Mouse (Mus musculus) ES-Bruce4 (cell line): ENCODE measurements at regions not wholly inside any gene's neighbourhood (a gene's known extent, or its start where the extent isn't known, plus 50 kb on each side); places are given as distances from the start of the nearest gene placed in this dataset.

ENCODE experiments used
- H3K27ac ChIP-seq: 2 replicates; pipeline ENCODE4 v1.5.1; 2012; ENCODE audit warnings: low read length, inconsistent platforms; ENCODE audit not compliant: insufficient read depth
- H3K27me3 ChIP-seq: 2 replicates; pipeline ENCODE4 v1.6.1; 2012; ENCODE audit warnings: mild to moderate bottlenecking, low read length, inconsistent platforms; ENCODE audit not compliant: control insufficient read depth, poor library complexity, insufficient read depth, severe bottlenecking
- H3K36me3 ChIP-seq: 2 replicates; pipeline ENCODE4 v1.6.1; 2012; ENCODE audit warnings: inconsistent platforms, mild to moderate bottlenecking, low read length, moderate library complexity; ENCODE audit not compliant: control insufficient read depth, poor library complexity, insufficient read depth, severe bottlenecking
- H3K4me1 ChIP-seq: one replicate; pipeline ENCODE4 v1.8.1; 2011; ENCODE audit warnings: low read length; ENCODE audit not compliant: control insufficient read depth, insufficient read depth
- H3K4me3 ChIP-seq: 2 replicates; pipeline ENCODE4 v1.5.1; 2011; ENCODE audit warnings: low read depth, mild to moderate bottlenecking, low read length
- H3K9ac ChIP-seq: 2 replicates; pipeline ENCODE4 v1.6.1; 2012; ENCODE audit warnings: low read depth, mild to moderate bottlenecking, inconsistent platforms; ENCODE audit not compliant: poor library complexity, severe bottlenecking
- H3K9me3 ChIP-seq: replicated peaks from 2 replicates; pipeline ENCODE4 v1.6.1; 2012; ENCODE audit warnings: mild to moderate bottlenecking, low read length, inconsistent platforms; ENCODE audit not compliant: control insufficient read depth, poor library complexity, insufficient read depth, severe bottlenecking
- CTCF ChIP-seq: IDR thresholded peaks from one replicate; pipeline ENCODE4 v1.8.1; 2011; ENCODE audit warnings: low read depth, low read length
- EP300 ChIP-seq: IDR thresholded peaks from 2 replicates; pipeline ENCODE4 v1.6.1; 2011; ENCODE audit warnings: low read depth, low read length; ENCODE audit not compliant: insufficient read depth
- POLR2A ChIP-seq: IDR thresholded peaks from one replicate; pipeline ENCODE4 v1.8.1; 2011; ENCODE audit warnings: low read length; ENCODE audit not compliant: insufficient read depth

DNA sequence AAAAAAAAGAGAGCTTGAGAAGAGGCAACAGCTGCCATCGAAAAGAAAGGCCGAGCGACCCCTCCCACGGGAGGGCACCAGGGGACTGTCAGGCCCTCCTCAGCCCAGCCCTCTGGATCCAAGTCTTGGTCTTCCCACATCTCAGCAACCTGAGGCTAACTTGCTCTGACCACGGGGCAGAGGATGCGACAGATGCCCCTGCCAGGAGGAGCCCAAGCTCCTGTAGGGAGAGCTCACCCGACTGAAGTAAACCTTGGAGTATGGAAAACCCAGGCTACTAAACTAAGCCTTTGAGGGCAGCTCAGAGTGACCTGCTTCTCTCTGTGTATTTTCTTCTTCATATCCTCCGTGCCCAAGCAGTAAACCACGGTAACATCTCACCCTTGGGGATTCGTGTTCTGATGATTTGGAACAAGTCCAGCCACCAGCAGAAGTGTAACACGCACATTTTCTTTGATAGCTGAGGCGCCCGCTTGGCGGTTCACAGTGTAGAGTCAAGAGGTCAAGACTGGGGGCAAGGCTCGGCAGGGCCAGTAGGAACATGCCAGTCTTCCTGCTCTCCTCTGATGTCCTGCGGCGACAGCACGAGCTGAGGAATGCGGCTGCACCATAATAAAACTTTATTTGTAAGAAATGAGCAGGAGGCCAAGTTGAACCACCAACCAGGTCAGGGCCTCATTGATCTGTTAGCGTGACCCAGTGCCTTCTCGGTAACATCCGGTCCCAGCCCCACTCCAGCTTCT, 59.0 kb upstream of the A530016L24Rik start:
- H3K27me3 ChIP-seq, result no peaks in the 10 kb centered on the region
- no peaks in the 10 kb centered on the region for H3K4me1 ChIP-seq
- H3K9ac ChIP-seq, result no peak overlapping the region
- TF ChIP-seq POLR2A (no peak), CTCF (no peak), EP300 (no peak)
- H3K36me3 ChIP-seq, result no peaks in the 10 kb centered on the region
- H3K4me3 ChIP-seq, result no peak overlapping the region
- no peak overlapping the region for H3K27ac ChIP-seq
- no peaks in the 10 kb centered on the region for H3K9me3 ChIP-seq

- H3K9ac ChIP-seq, result no peak overlapping the region
- H3K4me3 ChIP-seq, result no peak overlapping the region
- no peaks in the 10 kb centered on the region for H3K9me3 ChIP-seq
- no peaks in the 10 kb centered on the region for H3K4me1 ChIP-seq
- H3K27ac ChIP-seq, result no peak overlapping the region
- TF ChIP-seq POLR2A, result no peak
- TF ChIP-seq EP300, result no peak
- TF ChIP-seq CTCF, result no peak
- no peaks in the 10 kb centered on the region for H3K27me3 ChIP-seq
- H3K36me3 ChIP-seq, result no peaks in the 10 kb centered on the region
Measured at GRCm38 (mm10) chr12:112433315-112433714, 55.9 kb upstream of the A530016L24Rik start.

DNA sequence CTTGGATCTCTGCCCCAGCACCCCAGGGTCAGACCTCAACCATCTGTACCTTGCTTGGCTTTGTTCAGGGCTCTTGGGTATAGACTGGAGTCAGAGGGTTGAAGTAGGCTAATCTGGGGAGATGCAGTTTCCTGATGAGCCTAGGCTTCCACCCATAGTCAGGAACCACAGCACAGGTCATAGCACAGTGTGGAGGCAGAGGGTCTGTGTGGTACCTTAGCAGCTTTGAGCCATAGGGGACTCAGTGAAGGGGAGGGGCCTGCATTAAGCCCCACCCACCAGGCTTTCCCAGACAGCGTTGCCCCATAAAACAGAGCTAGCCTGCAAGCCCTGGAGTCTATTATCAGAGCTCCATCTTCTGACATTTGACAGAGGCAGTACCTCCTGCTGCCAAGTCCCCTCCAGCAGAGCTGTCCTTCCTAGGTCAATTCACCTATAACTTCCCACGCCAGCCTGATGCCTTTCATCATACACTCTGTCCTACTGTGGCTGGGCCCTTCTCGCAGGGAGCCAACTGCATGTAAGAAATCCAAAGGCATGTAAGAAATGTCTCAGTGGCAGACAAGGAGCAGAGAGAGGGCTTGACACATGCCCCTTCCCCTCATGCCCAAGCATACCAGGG, 54.5 kb upstream of the A530016L24Rik start:
- H3K36me3 ChIP-seq, result no peaks in the 10 kb centered on the region
- H3K9me3 ChIP-seq, result no peaks in the 10 kb centered on the region
- H3K4me1 ChIP-seq, result no peaks in the 10 kb centered on the region
- H3K27ac ChIP-seq, result no peak overlapping the region
- TF ChIP-seq CTCF, result no peak
- no peak overlapping the region for H3K4me3 ChIP-seq
- no peak overlapping the region for H3K9ac ChIP-seq
- no peaks in the 10 kb centered on the region for H3K27me3 ChIP-seq

GRCm38 (mm10) chr12:112435295-112436110, 53.7 kb upstream of the A530016L24Rik start:
- Histone ChIP-seq H3K27me3 (no peaks in the 10 kb centered on the region), H3K4me3 (no peak overlapping the region), H3K4me1 (no peaks in the 10 kb centered on the region), H3K36me3 (no peaks in the 10 kb centered on the region), H3K9me3 (no peaks in the 10 kb centered on the region), H3K27ac (no peak overlapping the region), H3K9ac (no peak overlapping the region)
- TF ChIP-seq POLR2A, result no peak
- no peak for TF ChIP-seq EP300
- no peak for TF ChIP-seq CTCF

- Histone ChIP-seq H3K9ac (no peak overlapping the region), H3K9me3 (no peaks in the 10 kb centered on the region), H3K36me3 (no peaks in the 10 kb centered on the region), H3K4me3 (no peak overlapping the region), H3K27me3 (no peaks in the 10 kb centered on the region), H3K4me1 (no peaks in the 10 kb centered on the region), H3K27ac (no peak overlapping the region)
- no peak for TF ChIP-seq POLR2A
- no peak for TF ChIP-seq CTCF
- TF ChIP-seq EP300, result no peak
Measured at GRCm38 (mm10) chr12:112437046-112437445, 52.2 kb upstream of the A530016L24Rik start.

DNA sequence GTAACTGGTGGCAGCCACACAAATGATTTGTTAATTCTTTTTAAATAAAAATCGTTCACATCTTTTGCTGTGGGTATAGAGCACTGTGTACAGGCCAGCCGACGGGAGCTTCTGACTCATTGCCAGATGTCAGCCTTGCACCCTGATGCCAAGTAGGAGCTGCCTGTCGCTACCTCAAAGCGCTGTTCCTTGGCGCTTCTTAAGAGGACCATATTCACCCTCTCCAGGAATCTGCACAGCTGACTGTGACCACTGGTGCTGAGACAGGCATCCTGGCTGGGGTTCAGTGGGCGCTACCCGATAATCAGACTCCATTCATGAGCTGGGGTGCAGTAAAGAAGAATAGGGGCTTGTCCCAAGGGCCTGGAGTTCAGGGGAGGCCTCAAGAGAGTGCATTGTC, 51.0 kb upstream of the A530016L24Rik start:
- no peaks in the 10 kb centered on the region for H3K36me3 ChIP-seq
- H3K27me3 ChIP-seq, result no peaks in the 10 kb centered on the region
- no peaks in the 10 kb centered on the region for H3K4me1 ChIP-seq
- no peak overlapping the region for H3K4me3 ChIP-seq
- TF ChIP-seq EP300, result no peak
- no peak for TF ChIP-seq POLR2A
- no peak for TF ChIP-seq CTCF
- H3K27ac ChIP-seq, result no peak overlapping the region
- H3K9me3 ChIP-seq, result no peaks in the 10 kb centered on the region
- H3K9ac ChIP-seq, result no peak overlapping the region
